Mouse (Mus musculus) B cell, adult 2 months (primary cell): ENCODE measurements around the gene Arl4c.

ENCODE experiments used
- DNase-seq, 2 experiments: peaks; one replicate each; pipeline ENCODE4 v3.0.0; 2022

The Arl4c gene

DNA sequence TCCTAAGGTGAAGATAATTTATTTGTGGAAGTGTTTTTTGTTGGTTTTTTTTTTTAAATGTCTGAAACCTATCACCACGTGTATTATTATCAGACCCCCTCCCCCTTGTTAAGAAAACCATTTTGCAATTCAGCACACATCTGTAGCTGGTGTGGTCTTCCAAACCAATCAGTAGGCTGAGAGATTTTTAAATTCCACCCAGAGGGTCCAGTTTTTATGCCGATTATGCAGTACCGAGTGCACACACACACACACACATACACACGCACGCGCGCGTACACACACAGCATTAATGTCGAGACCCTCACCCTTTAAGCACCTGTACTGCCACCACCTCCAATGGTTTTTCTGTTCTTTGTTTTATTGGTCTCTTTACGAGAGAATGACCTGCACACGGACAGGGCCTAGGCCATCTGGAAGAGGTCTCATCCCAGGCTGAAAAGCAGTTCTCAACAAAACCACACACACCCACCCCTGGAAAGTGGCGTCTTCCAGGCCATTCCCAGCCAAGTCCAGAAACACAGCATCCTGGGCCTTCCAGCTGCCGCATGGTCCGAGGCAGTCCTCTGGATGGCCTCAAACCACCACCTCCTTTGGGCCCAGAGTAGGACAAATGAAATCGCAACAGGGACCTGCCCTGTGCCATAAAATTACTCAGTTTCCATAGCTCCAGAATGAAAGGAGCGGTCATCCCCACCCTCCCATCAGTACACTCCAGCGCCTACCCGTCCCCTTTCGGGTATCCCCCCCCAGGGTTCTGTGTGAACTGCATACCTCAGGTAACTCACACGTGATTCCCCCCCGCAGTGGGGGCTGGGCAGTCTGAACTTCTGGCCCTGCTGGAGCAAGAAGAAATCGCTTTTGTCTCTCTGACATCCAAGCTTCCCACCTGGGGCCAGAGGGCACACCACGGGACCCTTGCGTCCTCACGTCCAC is 1.9 kb downstream of the Arl4c start:
- peak; percentile 48 to 51 for DNase-seq

GRCm38 (mm10) chr1:88699401-88699800 is 2.6 kb downstream of the Arl4c start:
- DNase-seq, result peak; percentile 9 to 19

DNA sequence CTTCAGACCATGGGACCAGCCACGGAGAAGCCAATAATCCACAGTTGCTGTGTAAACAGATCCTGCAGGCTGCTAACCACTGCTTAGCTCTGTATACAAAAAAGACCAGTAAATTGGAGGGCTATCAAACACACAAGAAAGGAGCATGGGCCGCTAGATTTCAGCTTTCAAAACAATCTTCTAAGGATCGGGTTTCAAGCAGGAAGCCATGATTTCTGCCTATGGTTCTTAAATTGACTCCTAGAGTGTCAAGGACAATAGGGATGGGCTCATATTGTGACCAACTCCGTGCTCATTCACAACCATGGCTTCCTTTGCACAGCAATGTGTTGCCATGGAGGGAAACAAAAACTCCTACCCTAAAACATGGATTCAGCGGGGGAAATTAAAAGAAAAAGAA is 3.1 kb downstream of the Arl4c start:
- no peak for DNase-seq

GRCm38 (mm10) chr1:88698131-88698530 is 3.9 kb downstream of the Arl4c start:
- no peak for DNase-seq

DNA sequence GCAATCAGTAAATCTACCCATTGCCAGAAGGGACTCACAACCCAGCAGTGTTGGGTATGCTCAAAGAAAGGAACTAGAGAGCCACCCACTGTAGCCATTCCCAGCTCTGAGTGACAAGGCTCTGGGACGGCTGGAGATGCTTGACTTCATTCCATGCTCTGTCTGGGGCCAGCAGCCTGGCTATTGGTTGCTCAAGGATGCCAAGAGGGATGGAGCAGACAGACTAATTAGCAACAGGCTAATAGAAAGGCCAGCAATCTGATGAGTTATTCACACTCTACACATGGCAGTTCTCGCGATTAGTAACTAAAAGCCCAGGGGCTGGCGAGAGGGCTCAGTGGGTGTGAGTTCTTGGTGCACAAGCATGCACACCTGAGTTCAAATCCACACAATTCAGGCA is 5.6 kb downstream of the Arl4c start:
- no peak for DNase-seq

DNA sequence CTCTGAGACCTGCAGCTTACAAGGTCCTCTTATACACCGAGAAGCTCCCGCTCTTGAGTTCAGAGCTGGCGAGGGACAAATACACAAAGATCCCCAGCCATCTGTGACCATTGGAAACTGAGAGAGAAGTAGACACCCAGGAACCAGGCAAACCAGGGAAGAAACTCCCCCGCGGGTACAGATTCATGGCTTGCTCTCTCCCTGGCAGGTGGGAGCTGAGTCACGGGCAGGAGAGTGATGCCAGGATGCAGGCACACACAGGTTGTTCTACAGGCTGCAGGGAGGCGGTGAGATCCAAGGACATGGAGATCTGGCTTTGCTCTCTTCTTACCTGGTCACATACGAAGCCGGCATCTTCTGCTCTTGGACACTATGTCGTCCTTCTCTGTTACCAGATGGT is 7.7 kb downstream of the Arl4c start:
- no peak for DNase-seq

DNA sequence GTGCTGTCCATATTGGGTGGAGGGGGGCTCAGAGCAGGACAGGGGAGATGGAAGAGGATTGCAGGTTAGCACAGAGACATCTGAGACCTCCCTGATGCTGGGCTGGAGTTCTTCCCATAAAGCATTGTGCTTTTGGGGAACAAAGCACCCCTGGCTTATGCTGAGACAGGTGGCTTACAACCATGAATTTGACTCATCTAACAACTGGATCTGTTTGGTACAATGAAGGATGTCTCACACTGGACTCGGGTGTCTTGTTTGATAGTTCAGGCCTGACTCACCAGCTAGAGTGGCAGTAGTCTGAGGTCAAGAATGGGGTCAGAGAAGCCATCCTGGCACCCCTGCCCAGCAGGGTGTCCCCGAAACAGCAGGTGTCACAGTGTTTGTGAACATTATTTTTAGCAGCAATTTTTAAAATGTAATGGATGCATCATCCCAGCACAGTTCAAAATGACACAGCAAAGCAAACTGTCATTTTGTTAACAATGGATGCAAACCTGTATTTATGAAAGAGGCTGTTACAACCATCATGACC is 9.7 kb downstream of the Arl4c start:
- no peak for DNase-seq

GRCm38 (mm10) chr1:88690601-88691000 is 11.4 kb downstream of the Arl4c start:
- DNase-seq, result no peak

- no peak for DNase-seq
Observed at GRCm38 (mm10) chr1:88684765-88685164, 17.3 kb downstream of the Arl4c start.

DNA sequence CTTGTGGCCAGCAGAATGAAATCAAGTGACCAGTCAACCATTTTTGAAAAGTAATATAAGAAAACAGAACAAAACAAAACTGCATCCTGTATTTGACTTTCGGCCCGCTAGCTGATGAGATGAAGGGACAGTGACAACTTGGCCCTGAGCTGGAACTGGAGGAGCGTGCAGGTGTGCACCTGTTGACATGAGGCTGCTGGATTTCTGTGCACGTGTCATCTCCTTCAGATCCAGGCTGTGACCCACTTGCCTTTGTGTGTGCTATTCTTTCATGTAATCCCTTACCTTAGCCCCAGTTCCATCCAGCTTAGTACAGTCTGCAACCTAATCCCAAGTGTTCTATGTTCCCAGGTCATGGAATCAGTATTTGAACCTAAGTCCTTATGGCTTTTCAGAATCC is 20.4 kb downstream of the Arl4c start:
- DNase-seq, result no peak

- DNase-seq, result no peak
Observed at GRCm38 (mm10) chr1:88680804-88681203, 21.2 kb downstream of the Arl4c start.

DNA sequence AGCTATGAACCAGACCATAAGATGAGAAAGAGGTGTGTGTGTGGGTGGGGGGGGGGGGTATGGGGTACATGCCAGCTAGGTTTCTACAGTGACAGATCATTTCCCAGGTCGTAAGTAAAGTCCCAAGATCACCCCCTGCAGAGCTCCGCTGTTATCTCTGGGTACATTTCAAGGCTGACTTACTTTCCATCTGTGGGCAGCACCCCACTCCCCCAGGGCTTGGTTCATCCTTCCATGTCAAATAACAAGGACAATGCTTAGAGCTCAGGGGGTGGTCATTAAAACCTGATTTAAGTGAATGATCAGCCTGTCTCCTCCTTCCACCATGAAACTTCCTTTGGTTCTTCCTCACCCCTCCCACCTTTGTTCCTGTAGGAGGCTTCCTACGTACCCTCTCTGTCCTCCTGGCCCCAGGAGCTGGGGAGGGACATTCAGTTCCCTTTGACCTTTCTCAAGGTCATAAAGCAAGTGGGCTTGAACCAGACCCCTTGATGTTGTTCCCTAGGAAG is 23.7 kb downstream of the Arl4c start:
- no peak for DNase-seq

GRCm38 (mm10) chr1:88670807-88671206 is 31.2 kb downstream of the Arl4c start:
- DNase-seq, result no peak

GRCm38 (mm10) chr1:88668846-88669810 is 32.9 kb downstream of the Arl4c start:
- no peak for DNase-seq

DNA sequence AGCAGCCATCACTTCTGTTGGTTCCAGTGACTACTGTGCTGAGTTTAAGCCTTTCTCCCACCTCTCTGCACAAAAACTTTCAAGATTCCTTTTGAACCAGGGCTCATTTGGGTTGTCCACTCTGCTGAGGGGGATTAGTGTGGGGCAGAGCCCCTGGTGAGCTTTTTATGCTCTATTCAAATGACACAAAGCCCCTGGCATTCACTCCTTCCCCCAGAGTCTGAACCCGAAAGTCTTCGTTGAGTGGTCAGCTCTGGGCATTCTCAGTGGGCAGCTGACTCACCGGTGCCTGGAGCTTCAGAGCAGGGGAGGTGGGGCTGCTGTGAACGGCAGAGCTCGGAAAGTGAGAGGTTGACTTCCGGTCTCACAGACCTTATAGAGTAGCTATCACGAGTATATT is 33.7 kb downstream of the Arl4c start:
- DNase-seq, result no peak

DNA sequence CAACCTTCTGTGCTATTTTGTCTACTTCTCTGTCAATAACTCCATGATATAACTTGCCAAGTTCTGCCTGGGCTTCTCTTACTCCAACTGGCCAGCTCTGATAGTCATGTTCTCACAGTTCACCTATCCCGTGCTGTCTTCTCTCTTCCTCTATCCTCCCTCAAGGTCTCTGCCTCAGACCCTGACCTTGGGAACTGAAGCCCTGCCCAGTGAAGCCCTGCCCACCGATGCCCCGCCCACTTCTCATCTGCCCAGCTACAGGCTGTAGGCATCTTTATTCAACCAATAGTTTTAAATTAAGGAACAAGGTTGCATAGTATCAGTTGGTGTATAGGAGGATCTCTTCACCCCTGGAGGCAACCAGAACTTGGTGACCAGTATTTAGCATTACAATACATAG is 37.4 kb downstream of the Arl4c start:
- no peak for DNase-seq

- no peak for DNase-seq
Observed at GRCm38 (mm10) chr1:88662736-88663135, 39.3 kb downstream of the Arl4c start.

DNA sequence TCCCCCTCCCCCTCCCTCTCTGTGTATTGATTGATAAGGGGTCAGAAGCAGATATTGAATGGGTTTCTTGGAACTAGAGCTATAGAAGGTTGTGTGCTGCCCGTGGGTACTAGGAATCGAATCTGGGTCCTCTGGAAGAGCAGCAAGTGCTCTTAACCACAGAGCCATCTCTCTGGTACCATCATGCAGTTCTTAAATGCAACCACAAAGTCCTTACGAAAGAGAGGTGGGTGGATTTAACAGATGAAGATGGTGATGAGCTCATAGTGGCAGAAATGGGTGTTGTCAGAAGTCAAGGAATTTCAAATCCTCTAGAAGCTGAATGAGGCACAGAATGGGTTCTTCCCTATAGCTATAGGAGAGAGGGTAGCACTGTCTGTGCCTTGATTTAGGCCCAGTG is 40.8 kb downstream of the Arl4c start:
- DNase-seq, result no peak

DNA sequence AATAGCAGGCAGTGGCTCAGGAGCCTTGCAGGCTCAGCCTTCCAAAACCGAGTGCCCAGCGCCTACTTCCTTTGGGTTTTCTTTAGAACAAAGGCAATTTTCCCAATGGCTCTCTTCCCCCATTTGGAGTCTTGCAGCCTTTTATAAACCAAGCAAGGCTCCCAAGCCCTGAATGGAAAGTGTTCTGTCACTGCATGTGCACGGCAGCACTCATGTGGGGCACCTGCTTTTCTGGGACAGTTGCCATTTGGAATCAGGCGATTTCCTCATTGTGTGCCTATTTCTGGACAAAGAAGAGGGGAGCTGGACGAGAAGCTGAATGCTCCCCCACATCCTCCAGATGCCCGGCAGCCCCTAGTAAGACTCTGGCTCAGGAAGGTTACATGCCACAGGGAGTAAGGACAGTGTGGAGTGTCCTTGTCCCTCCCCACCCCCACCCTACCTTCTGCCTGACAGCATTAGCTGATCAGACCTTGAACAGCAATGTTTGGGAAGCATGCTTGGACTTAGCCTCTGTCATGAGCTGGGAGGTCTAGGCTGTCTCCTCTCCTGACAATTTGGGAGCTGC is 43.6 kb downstream of the Arl4c start:
- DNase-seq, result no peak

GRCm38 (mm10) chr1:88656096-88656480 is 45.9 kb downstream of the Arl4c start:
- DNase-seq, result no peak

DNA sequence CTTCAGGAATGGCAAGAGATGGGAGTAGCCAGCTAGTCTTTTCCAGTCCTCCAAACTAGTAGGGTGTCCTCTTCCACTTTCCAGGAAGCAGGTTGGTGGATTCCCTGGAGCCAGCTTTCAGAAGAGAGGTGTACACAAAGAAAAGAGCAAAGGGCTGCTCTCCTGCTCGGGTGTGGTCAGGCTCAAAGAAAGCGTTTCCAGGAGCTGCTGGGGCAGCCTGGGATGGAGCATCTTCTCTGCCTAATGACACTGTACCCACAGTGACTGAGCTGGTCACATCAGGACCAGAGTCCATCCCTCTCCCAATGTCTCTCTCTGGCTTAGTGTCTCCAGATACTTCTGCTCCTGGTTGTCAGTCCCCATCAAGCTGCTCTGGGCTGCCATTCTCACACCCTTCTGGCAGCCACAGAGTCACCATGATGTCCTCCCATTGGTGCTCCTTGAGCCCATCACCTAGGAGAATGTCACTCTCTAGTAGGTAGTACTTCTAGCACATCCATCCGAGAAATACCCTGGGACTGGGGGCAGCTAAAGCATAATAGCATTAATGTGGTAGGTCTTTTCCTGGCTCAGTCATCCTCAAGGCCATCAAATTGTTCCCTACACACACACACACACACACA is 46.4 kb downstream of the Arl4c start:
- no peak for DNase-seq
